Mouse (Mus musculus): ENCODE data around the gene Mettl26. TPM values are rescaled to one million over a fixed set of nuclear protein-coding genes. Genes with fewer than 3 reads are reported as not detected.

Gene Mettl26
- total RNA-seq, 2 experiments from 2014 or later = 39.0 to 39.9 TPM

GRCm38 (mm10) chr17:25875171-25876136, 580 bp downstream of the Mettl26 start:
- peak; percentile 55 for TF ChIP-seq CTCF (conservative IDR thresholded peaks at IDR 0.05)
- peak overlapping the region; percentile 97 for H3K27ac ChIP-seq
- H3K4me3 ChIP-seq = peak overlapping the region; percentile 99
- DNase-seq (ENCODE audit: low spot score in 2 of 2) = peak; percentile 92 to 94

- TF ChIP-seq CTCF (conservative IDR thresholded peaks at IDR 0.05) = no peak
- Histone ChIP-seq H3K27ac (peak overlapping the region; percentile 97), H3K4me3 (peak overlapping the region; percentile 99)
- DNase-seq (ENCODE audit: low spot score in 2 of 2) = no peak
Observed at GRCm38 (mm10) chr17:25876347-25876915, 1.6 kb downstream of the Mettl26 start.

DNA sequence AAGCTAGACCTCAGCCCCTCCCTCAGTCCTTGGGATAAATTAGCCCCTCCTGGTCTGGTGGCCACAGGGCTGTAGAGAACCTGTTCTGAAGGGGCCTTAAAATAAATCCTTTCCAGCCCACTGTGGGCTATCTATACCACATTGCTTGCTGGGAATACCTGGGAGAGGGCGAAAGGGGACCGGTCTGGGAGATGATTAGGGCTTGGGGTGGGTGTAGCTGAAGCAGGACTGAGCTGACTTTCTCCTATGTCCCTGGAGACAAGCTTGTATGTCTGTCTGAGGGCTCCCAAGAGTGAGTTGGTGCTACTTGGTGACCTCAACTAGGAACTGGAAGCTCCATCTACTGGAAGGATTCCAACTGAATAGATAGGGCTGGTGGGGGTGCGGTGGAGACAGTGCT, 2.2 kb downstream of the Mettl26 start:
- Histone ChIP-seq H3K27ac (no peak overlapping the region), H3K4me3 (no peak overlapping the region)
- no peak for DNase-seq (ENCODE audit: low spot score in 2 of 2)
- no peak for TF ChIP-seq CTCF (conservative IDR thresholded peaks at IDR 0.05)

- Histone ChIP-seq H3K4me3 (no peak overlapping the region), H3K27ac (no peak overlapping the region)
- TF ChIP-seq CTCF (conservative IDR thresholded peaks at IDR 0.05) = no peak
- DNase-seq (ENCODE audit: low spot score in 2 of 2) = no peak
Observed at GRCm38 (mm10) chr17:25877741-25878610, 3.1 kb downstream of the Mettl26 start.

GRCm38 (mm10) chr17:25878611-25879180, 3.8 kb downstream of the Mettl26 start:
- no peak for TF ChIP-seq CTCF (conservative IDR thresholded peaks at IDR 0.05)
- no peak for DNase-seq (ENCODE audit: low spot score in 2 of 2)

GRCm38 (mm10) chr17:25879261-25879660, 4.4 kb downstream of the Mettl26 start:
- H3K4me3 ChIP-seq = no peak overlapping the region
- TF ChIP-seq CTCF (conservative IDR thresholded peaks at IDR 0.05) = peak; percentile 83
- DNase-seq (ENCODE audit: low spot score in 2 of 2) = no peak
- H3K27ac ChIP-seq = no peak overlapping the region

More at GRCm38 (mm10) chr17:25878611-25879180, 3.8 kb downstream of the Mettl26 start:
- no peak overlapping the region for H3K27ac ChIP-seq
- no peak overlapping the region for H3K4me3 ChIP-seq

DNA sequence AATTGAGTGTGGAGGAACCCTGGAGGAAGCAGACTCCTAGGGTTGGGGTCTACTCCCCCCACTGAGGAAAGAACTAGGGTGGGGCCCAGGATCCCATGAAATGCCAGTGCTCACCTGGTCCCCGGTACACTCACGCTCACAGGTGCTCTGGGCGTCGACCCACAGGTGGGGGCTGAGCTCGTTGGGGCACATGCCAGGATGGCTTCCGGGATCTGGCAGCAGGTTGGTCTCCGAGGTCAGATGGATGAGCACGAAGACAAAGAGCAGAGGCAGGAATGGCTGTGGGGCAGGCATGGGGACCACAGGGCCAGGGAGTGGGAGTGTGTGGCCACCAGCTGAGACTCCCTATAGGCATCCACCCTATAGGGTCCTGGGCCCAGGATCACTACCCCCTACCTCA, 4.9 kb downstream of the Mettl26 start:
- no peak for TF ChIP-seq CTCF (conservative IDR thresholded peaks at IDR 0.05)
- Histone ChIP-seq H3K27ac (peak overlapping the region; percentile 67; the same call in 1 of the 2 replicates), H3K4me3 (no peak overlapping the region)
- no peak for DNase-seq (ENCODE audit: low spot score in 2 of 2)

DNA sequence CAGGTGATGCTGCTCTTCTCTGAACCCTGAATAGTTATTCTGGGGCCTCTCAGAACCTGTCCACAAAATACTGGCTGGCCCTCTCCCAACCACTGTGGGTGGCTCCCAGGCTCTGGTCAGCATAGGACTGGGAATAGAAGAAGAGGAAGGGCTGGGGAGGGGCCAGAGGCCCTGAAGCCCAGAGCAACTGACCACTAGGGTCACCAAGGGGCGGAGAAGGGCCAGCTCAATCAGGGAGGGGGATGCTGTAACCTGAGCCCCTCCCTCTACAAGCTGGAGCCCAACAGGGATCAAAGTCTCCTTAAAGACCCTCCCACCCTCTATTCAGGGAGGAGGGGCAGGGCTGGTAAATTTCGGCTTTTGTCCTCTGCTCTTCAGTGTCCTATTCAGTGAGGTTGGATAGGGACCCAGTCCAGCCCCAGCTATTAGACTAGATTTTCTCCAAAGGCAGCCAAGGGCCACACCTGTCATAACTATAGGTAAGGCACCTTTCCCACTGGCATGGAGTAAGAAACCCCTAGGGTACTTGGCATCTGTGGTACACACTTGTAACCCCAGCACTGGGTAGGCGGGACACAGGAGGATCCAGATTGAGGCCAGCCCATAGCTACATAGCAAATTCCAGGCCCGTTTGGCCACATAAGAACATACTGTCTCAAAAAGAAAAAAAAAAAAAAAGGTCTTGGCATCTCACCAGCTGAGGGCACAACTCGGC, 5.5 kb downstream of the Mettl26 start, which contains the start of gene Wfikkn1:
TSS of gene Wfikkn1 (minus strand) at position 663 of the 715 bp plus-strand sequence.
- DNase-seq (ENCODE audit: low spot score in 2 of 2) = no peak
- peak within 1 kb of the TSS; percentile 67 for H3K27ac ChIP-seq
- no peak within 1 kb of the TSS for H3K4me3 ChIP-seq
- no peak for TF ChIP-seq CTCF (conservative IDR thresholded peaks at IDR 0.05)

DNA sequence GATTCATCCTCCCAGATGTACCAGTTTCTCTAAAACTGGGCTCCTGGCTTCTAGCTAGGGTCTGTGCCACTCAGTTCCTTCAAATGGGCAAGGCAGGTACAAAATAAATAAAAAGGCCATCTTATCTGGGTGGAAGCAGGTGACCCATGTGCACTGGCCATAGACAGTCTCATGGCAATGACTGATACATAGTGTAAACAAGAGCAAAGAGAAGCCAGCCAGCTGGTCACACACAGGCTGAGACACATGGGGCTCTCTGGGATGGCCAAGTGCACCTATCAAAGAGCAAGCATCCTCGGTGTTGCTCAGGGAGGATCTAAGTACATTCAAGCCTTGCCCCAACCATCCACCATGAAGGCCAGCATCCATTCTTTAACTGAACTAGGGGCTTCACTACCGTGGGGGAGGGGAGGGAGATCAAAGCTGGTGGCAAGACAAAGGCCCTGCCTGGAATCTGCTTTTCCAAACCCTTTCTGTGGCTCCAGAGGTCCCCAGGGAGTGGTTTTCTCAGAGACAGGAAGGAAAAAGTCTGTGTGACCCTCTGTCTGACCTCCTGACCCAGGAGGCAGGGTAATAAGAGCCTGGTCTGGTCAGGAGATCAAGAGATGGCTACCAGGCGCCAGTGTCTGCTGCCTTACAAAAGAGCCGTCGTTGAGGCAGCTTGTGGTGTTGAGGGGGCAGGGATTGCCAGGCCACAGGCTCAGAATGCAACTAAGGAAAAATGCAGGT, 6.2 kb downstream of the Mettl26 start:
- TF ChIP-seq CTCF (conservative IDR thresholded peaks at IDR 0.05) = no peak
- no peak for DNase-seq (ENCODE audit: low spot score in 2 of 2)
- peak overlapping the region; percentile 67 for H3K27ac ChIP-seq

DNA sequence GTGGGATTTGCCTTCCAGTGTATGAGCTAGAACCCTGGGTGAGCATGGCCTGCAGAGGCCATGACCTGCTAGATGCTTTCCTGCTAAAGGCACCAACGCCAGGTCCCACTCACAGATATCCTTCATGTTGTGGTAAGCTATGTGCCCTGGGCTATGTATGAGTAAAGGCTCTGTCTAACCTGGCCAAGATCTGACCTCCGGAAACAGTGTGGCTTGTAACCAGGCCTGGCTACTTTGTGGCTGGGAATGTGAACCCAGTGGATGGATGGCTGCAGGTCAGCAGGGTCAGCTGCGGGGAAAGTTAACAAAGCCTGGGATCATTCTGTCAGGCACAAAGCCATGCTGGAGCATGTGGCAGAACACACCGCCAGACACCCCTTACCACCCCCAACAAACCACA, 6.8 kb downstream of the Mettl26 start:
- no peak for TF ChIP-seq CTCF (conservative IDR thresholded peaks at IDR 0.05)
- no peak for DNase-seq (ENCODE audit: low spot score in 2 of 2)
- no peak overlapping the region for H3K4me3 ChIP-seq
- H3K27ac ChIP-seq = peak overlapping the region; percentile 67

More for the DNA sequence above, 6.2 kb downstream of the Mettl26 start:
- H3K4me3 ChIP-seq = no peak overlapping the region

DNA sequence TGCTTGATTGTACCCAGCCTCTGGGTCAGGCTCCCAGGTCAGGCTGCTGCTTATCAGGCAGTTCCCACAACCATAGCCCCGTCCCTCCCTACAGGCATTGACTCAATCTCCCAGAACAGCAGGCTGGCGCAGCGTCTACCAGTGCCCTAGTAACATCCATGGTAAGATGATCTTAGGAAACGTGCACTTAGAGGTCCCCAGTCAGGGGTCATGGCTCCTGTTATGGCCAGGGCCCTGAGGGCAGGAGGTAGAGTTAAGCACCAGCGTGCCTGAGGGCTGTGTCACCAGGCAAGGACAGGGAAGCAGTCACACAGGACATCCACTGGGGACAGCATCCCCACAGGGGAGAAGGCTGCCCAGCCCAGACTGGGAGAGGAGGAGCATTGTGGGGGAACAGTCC, 7.4 kb downstream of the Mettl26 start:
- no peak for DNase-seq (ENCODE audit: low spot score in 2 of 2)
- TF ChIP-seq CTCF (conservative IDR thresholded peaks at IDR 0.05) = peak; percentile 46
- Histone ChIP-seq H3K4me3 (no peak overlapping the region), H3K27ac (peak overlapping the region; percentile 67)
